Mouse (Mus musculus): ENCODE results near the gene Rpl23a.

DNA sequence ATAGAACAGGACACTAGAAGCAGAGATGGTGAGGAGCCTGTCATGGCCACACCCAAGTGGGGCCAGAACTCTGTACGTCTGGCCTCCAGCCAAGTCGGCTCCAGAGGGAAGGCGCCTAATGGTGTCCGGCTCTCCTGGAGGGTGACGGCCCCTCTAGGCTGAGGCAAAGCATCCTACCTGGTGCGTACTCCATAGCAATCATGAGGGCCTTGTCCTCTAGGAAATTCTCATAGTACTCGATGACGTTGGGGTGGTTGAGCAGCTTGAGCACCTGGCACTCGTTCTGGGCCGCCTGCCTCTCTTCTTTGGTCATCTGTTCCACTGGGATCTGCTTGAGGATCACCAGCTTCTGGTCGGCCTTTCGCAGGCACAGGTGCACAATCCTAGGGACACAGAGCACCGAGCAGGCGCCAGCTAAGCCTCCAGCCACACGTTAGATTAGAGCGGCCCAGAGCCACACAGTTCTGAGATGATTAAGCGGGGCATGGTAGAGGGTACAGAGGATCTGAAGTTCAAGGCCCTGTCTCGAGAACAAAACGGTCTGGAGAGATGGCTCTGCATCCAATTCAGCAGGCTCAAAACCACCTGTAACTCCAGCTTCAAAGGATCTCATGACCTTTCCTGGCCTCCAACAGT lies 10.5 kb downstream of the Rpl23a start:
- TF ChIP-seq CTCF (IDR thresholded peaks at IDR 0.05; ENCODE audit: borderline replicate concordance, control insufficient read depth, extremely low read depth, insufficient read depth, low read length, poor library complexity) (no peak), POLR2A (IDR thresholded peaks at IDR 0.05; ENCODE audit: control insufficient read depth, extremely low read depth, insufficient read depth, low read length, poor library complexity) (no peak)

All from thymus, adult 2 months (tissue).